Comparison of ENCODE assay signal across 26 mouse cellular contexts in the genomic region with DNA sequence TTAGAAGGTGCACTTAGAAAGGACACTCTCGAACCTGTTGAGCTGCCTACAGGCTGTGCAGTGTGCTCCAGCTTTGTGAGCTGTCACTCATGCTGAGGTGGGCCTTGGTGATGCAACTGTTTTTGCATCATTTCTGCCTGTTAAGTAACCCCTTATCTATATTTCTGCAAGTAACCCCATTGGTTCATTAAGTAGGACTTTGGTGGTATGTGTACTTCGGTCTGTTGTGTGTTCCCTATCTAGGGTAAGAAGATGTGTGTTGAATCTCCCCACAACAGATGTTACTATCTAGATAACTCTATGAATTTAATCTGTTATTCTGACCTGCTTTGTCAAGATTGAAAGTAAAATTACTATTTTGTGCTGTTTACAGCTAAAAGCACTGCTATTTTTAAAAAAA. TPM values are rescaled to one million over a fixed set of nuclear protein-coding genes. Genes with fewer than 3 reads are reported as not detected.
DNase-seq lines count a peak whose midpoint lies in the region; ATAC-seq lines count a peak whose summit lies in the region.
"Had no signal": no experiment of that assay in that cellular context is flagged by ENCODE, and none has a peak within 500 bp of the region (broad histone marks: within the 10 kb centered on the region; RNA-seq: fewer than 3 reads in every experiment).

No protein-coding gene starts in this region.

- H3K9ac ChIP-seq in liver, embryonic 16.5 days (ENCODE audit: low read depth, low read length), result no peak overlapping the region
- H3K9ac ChIP-seq in heart, embryonic 12.5 days, result no peak overlapping the region
- H3K9ac ChIP-seq: forebrain, postnatal 0 days; limb, embryonic 15.5 days; neural tube, embryonic 12.5 days had no signal

- no peaks in the 10 kb centered on the region for H3K9me3 ChIP-seq in liver, embryonic 16.5 days (replicated peaks; ENCODE audit: control insufficient read depth, low read length)
- H3K9me3 ChIP-seq in heart, embryonic 12.5 days (replicated peaks), result no peaks in the 10 kb centered on the region
- H3K9me3 ChIP-seq: embryonic facial prominence, embryonic 10.5 days; forebrain, embryonic 10.5 days; heart, embryonic 10.5 days; hindbrain, embryonic 10.5 days; limb, embryonic 15.5 days; neural tube, embryonic 12.5 days had no signal

- H3K36me3 ChIP-seq in liver, embryonic 16.5 days (ENCODE audit: control insufficient read depth, insufficient read depth), result no peaks in the 10 kb centered on the region
- no peaks in the 10 kb centered on the region for H3K36me3 ChIP-seq in heart, embryonic 12.5 days
- H3K36me3 ChIP-seq: embryonic facial prominence, embryonic 10.5 days; forebrain, embryonic 10.5 days; heart, embryonic 10.5 days; hindbrain, embryonic 10.5 days; limb, embryonic 15.5 days; neural tube, embryonic 12.5 days had no signal

- no peaks in the 10 kb centered on the region for H3K27me3 ChIP-seq in liver, embryonic 16.5 days (ENCODE audit: control insufficient read depth, insufficient read depth, low read depth, low read length)
- no peaks in the 10 kb centered on the region for H3K27me3 ChIP-seq in heart, embryonic 12.5 days (replicated peaks)
- H3K27me3 ChIP-seq: limb, embryonic 15.5 days; neural tube, embryonic 12.5 days had no signal

- peak; percentile 83 for ATAC-seq in liver, embryonic 16.5 days (ENCODE audit: low read depth)
- ATAC-seq in monocyte, adult 5-6 weeks (replicated peaks; ENCODE audit: insufficient number of reproducible peaks, low FRiP score, low TSS enrichment, poor library complexity, severe bottlenecking), result peak; percentile 43; the same call in 1 of the 2 replicates
- ATAC-seq in heart, embryonic 12.5 days (ENCODE audit: insufficient number of reproducible peaks, low FRiP score), result no peak
- ATAC-seq: forebrain, postnatal 0 days; hindbrain, embryonic 16.5 days; intestine, embryonic 16.5 days; lung, postnatal 0 days had no signal

- no peak overlapping the region for H3K4me2 ChIP-seq in liver, embryonic 16.5 days (ENCODE audit: low read depth, low read length)
- H3K4me2 ChIP-seq in heart, embryonic 12.5 days, result no peak overlapping the region
- H3K4me2 ChIP-seq: limb, embryonic 15.5 days; neural tube, embryonic 12.5 days had no signal

- WGBS in liver, embryonic 16.5 days (ENCODE audit: insufficient replicate concordance), result 22% methylated on average over 2 of the region's 2 CpGs
- 76% methylated on average over 2 of the region's 2 CpGs for WGBS in heart, embryonic 12.5 days

- peak; percentile 60 for DNase-seq in c-Kit-positive CD71-positive TER-119-negative erythroid progenitor cells, embryonic 14.5 days (ENCODE audit: low read depth)
- peak; percentile 44 for DNase-seq in liver
- DNase-seq in frontal cortex, adult 2 months (ENCODE audit: extremely low spot score in 1 of 2, low spot score in 1 of 2), result no peak
- DNase-seq in embryo, embryonic 10.5 days (ENCODE audit: low spot score), result no peak
- DNase-seq: cerebellum, adult 2 months; forebrain, postnatal 0 days; gastrocnemius, postnatal 36 days; kidney, adult 9 months; kidney, postnatal 36 days; left cerebral cortex, postnatal 4 days; midbrain, embryonic 14.5 days; right cerebral cortex, postnatal 14 days; spleen, adult 18-20 months had no signal

- no peak overlapping the region for H3K27ac ChIP-seq in liver, embryonic 16.5 days (ENCODE audit: low read length)
- H3K27ac ChIP-seq in heart, embryonic 12.5 days (ENCODE audit: poor library complexity, severe bottlenecking), result no peak overlapping the region
- H3K27ac ChIP-seq: embryonic facial prominence, embryonic 10.5 days; forebrain, embryonic 10.5 days; heart, embryonic 10.5 days; hindbrain, embryonic 10.5 days; left cerebral cortex, adult 2 months; limb, embryonic 15.5 days; neural tube, embryonic 12.5 days had no signal

- no peak overlapping the region for H3K4me3 ChIP-seq in liver, embryonic 16.5 days (ENCODE audit: low read depth, low read length)
- no peak overlapping the region for H3K4me3 ChIP-seq in heart, embryonic 12.5 days
- H3K4me3 ChIP-seq: embryonic facial prominence, embryonic 10.5 days; forebrain, embryonic 10.5 days; heart, embryonic 10.5 days; hindbrain, embryonic 10.5 days; left cerebral cortex, adult 2 months; limb, embryonic 15.5 days; neural tube, embryonic 12.5 days had no signal

- peaks cover 5% of the 10 kb centered on the region for H3K4me1 ChIP-seq in liver, embryonic 16.5 days (ENCODE audit: control insufficient read depth, low read depth, low read length)
- no peaks in the 10 kb centered on the region for H3K4me1 ChIP-seq in heart, embryonic 12.5 days (replicated peaks)
- H3K4me1 ChIP-seq: embryonic facial prominence, embryonic 10.5 days; forebrain, embryonic 10.5 days; heart, embryonic 10.5 days; hindbrain, embryonic 10.5 days; limb, embryonic 15.5 days; neural tube, embryonic 12.5 days had no signal

RNA-seq across cellular contexts. Expression of a gene that starts 17.4 kb away (rescaled TPM):
- 18.8 and 19.9 TPM in 2 replicates for polyA plus RNA-seq in liver, embryonic 16.5 days (2015; fragmentation: Nextera tagmentation; extraction: Ambion mirVana)
- total RNA-seq in monocyte, adult 5-6 weeks (2017), result 51.9 to 56.2 TPM (median 52.1 TPM) in 3 replicates
- polyA plus RNA-seq in frontal cortex, adult 2 months (2012; rRNA removed), result 24.8 and 25.3 TPM in 2 replicates
- polyA plus RNA-seq in heart, embryonic 12.5 days (2016; fragmentation: Nextera tagmentation; extraction: Ambion mirVana), result 108 and 115 TPM in 2 replicates

Comparison
In these comparisons a context has a peak if more than half of its experiments do, and no peak if none do; other contexts are left out.
1. DNase-seq: peak in c-Kit-positive CD71-positive TER-119-negative erythroid progenitor cells, embryonic 14.5 days (single experiment) and liver (single experiment); none in frontal cortex, adult 2 months (0 of 2) and embryo, embryonic 10.5 days (single experiment).